Mouse (Mus musculus): ENCODE data around the gene Marveld2. TPM values are rescaled to one million over a fixed set of nuclear protein-coding genes. Genes with fewer than 3 reads are reported as not detected.

Marveld2 gene
- polyA plus RNA-seq (2015; fragmentation: Nextera tagmentation; extraction: Ambion mirVana) = 2.7 and 3.2 TPM in 2 replicates

GRCm38 (mm10) chr13:100616181-100617087 lies at the start of gene Marveld2:
TSS of gene Marveld2 (minus strand) at chr13:100616971.
- peak within 1 kb of the TSS; percentile 49 for H3K9ac ChIP-seq
- ATAC-seq (ENCODE audit: low FRiP score, low read depth) = peak; percentile 71
- H3K27ac ChIP-seq (replicated peaks) = 0 out of 2 replicates have a peak within 1 kb of the TSS, but pooled peaks have one; percentile 30
- H3K36me3 ChIP-seq = peaks cover 26% of the 10 kb centered on the region
- H3K4me1 ChIP-seq (replicated peaks) = peaks cover 4% of the 10 kb centered on the region; the same call in 1 of the 2 replicates
- 4% methylated on average over 71 of the region's 77 CpGs for WGBS
- H3K27me3 ChIP-seq = peaks cover 13% of the 10 kb centered on the region
- H3K4me3 ChIP-seq = peak within 1 kb of the TSS; percentile 51
- H3K9me3 ChIP-seq = no peaks in the 10 kb centered on the region
- peak within 1 kb of the TSS; percentile 70 for H3K4me2 ChIP-seq

- no peak; the same call in 1 of the 2 replicates for ATAC-seq (ENCODE audit: low FRiP score, low read depth)
- H3K9me3 ChIP-seq = no peaks in the 10 kb centered on the region
- no peak overlapping the region for H3K4me2 ChIP-seq
- no peak overlapping the region for H3K4me3 ChIP-seq
- no peak overlapping the region for H3K27ac ChIP-seq (replicated peaks)
- 60% methylated on average over 4 of the region's 4 CpGs for WGBS
- no peaks in the 10 kb centered on the region for H3K27me3 ChIP-seq
- H3K36me3 ChIP-seq = peaks cover 6% of the 10 kb centered on the region; the same call in 1 of the 2 replicates
- no peaks in the 10 kb centered on the region for H3K4me1 ChIP-seq (replicated peaks)
- no peak overlapping the region for H3K9ac ChIP-seq
These were observed 43.2 kb upstream of the Marveld2 start for GRCm38 (mm10) chr13:100659864-100660456.

- Histone ChIP-seq H3K36me3 (peaks cover 6% of the 10 kb centered on the region; the same call in 1 of the 2 replicates), H3K4me1 (replicated peaks) (peaks cover 4% of the 10 kb centered on the region; the same call in 1 of the 2 replicates), H3K4me2 (no peak overlapping the region), H3K27ac (replicated peaks) (no peak overlapping the region), H3K27me3 (no peaks in the 10 kb centered on the region), H3K9ac (no peak overlapping the region), H3K4me3 (no peak overlapping the region), H3K9me3 (no peaks in the 10 kb centered on the region)
- ATAC-seq (ENCODE audit: low FRiP score, low read depth) = no peak
- 93% methylated on average over 5 of the region's 5 CpGs for WGBS
These were observed 41.3 kb upstream of the Marveld2 start for GRCm38 (mm10) chr13:100658091-100658490.

- peak within 1 kb of the TSS; percentile 79 for H3K4me3 ChIP-seq
- H3K27ac ChIP-seq (replicated peaks) = peak within 1 kb of the TSS; percentile 98
- no peaks in the 10 kb centered on the region for H3K27me3 ChIP-seq
- peak within 1 kb of the TSS; percentile 76 for H3K4me2 ChIP-seq
- WGBS = under 1% methylated on average over 52 of the region's 63 CpGs
- peaks cover 15% of the 10 kb centered on the region for H3K4me1 ChIP-seq (replicated peaks)
- H3K36me3 ChIP-seq = peaks cover 13% of the 10 kb centered on the region; the same call in 1 of the 2 replicates
- ATAC-seq (ENCODE audit: low FRiP score, low read depth) = no peak; the same call in 1 of the 2 replicates
- no peaks in the 10 kb centered on the region for H3K9me3 ChIP-seq
- H3K9ac ChIP-seq = peak within 1 kb of the TSS; percentile 73
These were observed 34.8 kb upstream of the Marveld2 start, which contains the start of gene Taf9 for GRCm38 (mm10) chr13:100651439-100652186. TSS of gene Taf9 (plus strand) at chr13:100651579.

- Histone ChIP-seq H3K27me3 (no peaks in the 10 kb centered on the region), H3K4me2 (peak within 1 kb of the TSS; percentile 76), H3K27ac (replicated peaks) (peak within 1 kb of the TSS; percentile 98), H3K9me3 (no peaks in the 10 kb centered on the region), H3K4me1 (replicated peaks) (peaks cover 15% of the 10 kb centered on the region), H3K36me3 (peaks cover 19% of the 10 kb centered on the region), H3K4me3 (peak within 1 kb of the TSS; percentile 79), H3K9ac (peak within 1 kb of the TSS; percentile 73)
- under 1% methylated on average over 61 of the region's 73 CpGs for WGBS
- peak; percentile 98 for ATAC-seq (ENCODE audit: low FRiP score, low read depth)
These were observed 34.0 kb upstream of the Marveld2 start, which contains the start of the genes Ak6 and Rad17 for GRCm38 (mm10) chr13:100650550-100651438. TSS of gene Ak6 (plus strand) at chr13:100650979. TSS of gene Rad17 (minus strand) at chr13:100651051.

- Histone ChIP-seq H3K9ac (no peak overlapping the region), H3K4me2 (no peak overlapping the region), H3K27ac (replicated peaks) (no peak overlapping the region), H3K36me3 (peaks cover 40% of the 10 kb centered on the region), H3K9me3 (no peaks in the 10 kb centered on the region), H3K27me3 (no peaks in the 10 kb centered on the region), H3K4me3 (no peak overlapping the region), H3K4me1 (replicated peaks) (peaks cover 10% of the 10 kb centered on the region)
- ATAC-seq (ENCODE audit: low FRiP score, low read depth) = no peak
- 96% methylated on average over 8 of the region's 8 CpGs for WGBS
These were observed 31.5 kb upstream of the Marveld2 start for GRCm38 (mm10) chr13:100648223-100648622.

- Histone ChIP-seq H3K4me3 (no peak overlapping the region), H3K27ac (replicated peaks) (no peak overlapping the region), H3K4me2 (no peak overlapping the region), H3K9ac (no peak overlapping the region), H3K27me3 (no peaks in the 10 kb centered on the region), H3K4me1 (replicated peaks) (no peaks in the 10 kb centered on the region), H3K36me3 (peaks cover 80% of the 10 kb centered on the region), H3K9me3 (no peaks in the 10 kb centered on the region)
- no peak for ATAC-seq (ENCODE audit: low FRiP score, low read depth)
- WGBS = 93% methylated on average over 4 of the region's 4 CpGs
These were observed 25.9 kb upstream of the Marveld2 start for GRCm38 (mm10) chr13:100642471-100643209.

- no peaks in the 10 kb centered on the region for H3K4me1 ChIP-seq (replicated peaks)
- H3K27ac ChIP-seq (replicated peaks) = no peak overlapping the region
- no peak overlapping the region for H3K4me3 ChIP-seq
- no peak for ATAC-seq (ENCODE audit: low FRiP score, low read depth)
- peaks cover 74% of the 10 kb centered on the region for H3K36me3 ChIP-seq
- H3K4me2 ChIP-seq = no peak overlapping the region
- no peaks in the 10 kb centered on the region for H3K27me3 ChIP-seq
- H3K9me3 ChIP-seq = no peaks in the 10 kb centered on the region
- 96% methylated on average over 3 of the region's 3 CpGs for WGBS
- H3K9ac ChIP-seq = no peak overlapping the region
These were observed 17.4 kb upstream of the Marveld2 start for GRCm38 (mm10) chr13:100634106-100634691.

GRCm38 (mm10) chr13:100622241-100622640 lies 5.5 kb upstream of the Marveld2 start:
- Histone ChIP-seq H3K9me3 (no peaks in the 10 kb centered on the region), H3K4me2 (no peak overlapping the region), H3K4me3 (no peak overlapping the region), H3K36me3 (peaks cover 72% of the 10 kb centered on the region), H3K9ac (no peak overlapping the region), H3K27me3 (peaks cover 12% of the 10 kb centered on the region), H3K4me1 (replicated peaks) (no peaks in the 10 kb centered on the region), H3K27ac (replicated peaks) (no peak overlapping the region)
- 90% methylated on average over 4 of the region's 4 CpGs for WGBS
- ATAC-seq (ENCODE audit: low FRiP score, low read depth) = no peak

- WGBS = 76% methylated on average over 13 of the region's 13 CpGs
- H3K4me1 ChIP-seq (replicated peaks) = peaks cover 4% of the 10 kb centered on the region; the same call in 1 of the 2 replicates
These were observed 812 bp upstream of the Marveld2 start for GRCm38 (mm10) chr13:100617583-100617982.

More at GRCm38 (mm10) chr13:100617583-100617982, 812 bp upstream of the Marveld2 start:
- H3K9me3 ChIP-seq = no peaks in the 10 kb centered on the region
- peaks cover 37% of the 10 kb centered on the region for H3K36me3 ChIP-seq
- H3K27me3 ChIP-seq = peaks cover 13% of the 10 kb centered on the region
- no peak overlapping the region for H3K9ac ChIP-seq
- no peak overlapping the region for H3K4me3 ChIP-seq
- no peak overlapping the region for H3K27ac ChIP-seq (replicated peaks)
- no peak overlapping the region for H3K4me2 ChIP-seq
- no peak for ATAC-seq (ENCODE audit: low FRiP score, low read depth)

Measured in hindbrain, embryonic 15.5 days (tissue).